Mouse (Mus musculus) neural tube, embryonic 12.5 days (tissue): ENCODE results near the gene Fubp1. TPM values are rescaled to one million over a fixed set of nuclear protein-coding genes. Genes with fewer than 3 reads are reported as not detected.

Source experiments
- ATAC-seq: fragments of 200-750 bp; cut with Nextera tagmentation; 2 replicates; pipeline ENCODE4 v1.8.0; 2017; ENCODE audit warnings: low read depth, mild to moderate bottlenecking, moderate TSS enrichment, moderate library complexity; ENCODE audit not compliant: low FRiP score
- H3K27ac ChIP-seq: fragments of 300-500 bp; sonication (generic); 2 replicates; pipeline ENCODE4 v1.5.1; 2016
- H3K27me3 ChIP-seq: fragments of 300-500 bp; sonication (generic); replicated peaks from 2 replicates; pipeline ENCODE4 v1.6.1; 2016; ENCODE audit warnings: mild to moderate bottlenecking
- H3K36me3 ChIP-seq: fragments of 300-500 bp; sonication (generic); 2 replicates; pipeline ENCODE4 v1.6.1; 2016; ENCODE audit warnings: mild to moderate bottlenecking
- H3K4me1 ChIP-seq: fragments of 300-500 bp; sonication (generic); 2 replicates; pipeline ENCODE4 v1.6.1; 2016
- H3K4me2 ChIP-seq: fragments of 300-500 bp; sonication (generic); replicated peaks from 2 replicates; pipeline ENCODE4 v1.6.1; 2016; ENCODE audit warnings: mild to moderate bottlenecking
- H3K4me3 ChIP-seq: fragments of 300-500 bp; sonication (generic); 2 replicates; pipeline ENCODE4 v1.5.1; 2016
- H3K9ac ChIP-seq: fragments of 300-500 bp; sonication (generic); 2 replicates; pipeline ENCODE4 v1.6.1; 2016; ENCODE audit warnings: mild to moderate bottlenecking
- H3K9me3 ChIP-seq: fragments of 300-500 bp; sonication (generic); 2 replicates; pipeline ENCODE4 v1.6.1; 2016; ENCODE audit warnings: mild to moderate bottlenecking
- WGBS: fragments of 180-500 bp; shearing (Covaris S2); methylation state at CpG from one replicate; pipeline ENCODE4 v1.1.7; 2016; 5-methylcytosine and 5-hydroxymethylcytosine counted together
- polyA plus RNA-seq: library from polyadenylated mRNA; unstranded; fragments of >200 nt; fragmentation: Nextera tagmentation; extraction: Ambion mirVana; gene quantifications from 2 replicates; pipeline ENCODE4 v1.2.1, GENCODE M21; 2016

Fubp1 gene
- polyA plus RNA-seq, 1 experiment from 2014 or later: 337 TPM

DNA sequence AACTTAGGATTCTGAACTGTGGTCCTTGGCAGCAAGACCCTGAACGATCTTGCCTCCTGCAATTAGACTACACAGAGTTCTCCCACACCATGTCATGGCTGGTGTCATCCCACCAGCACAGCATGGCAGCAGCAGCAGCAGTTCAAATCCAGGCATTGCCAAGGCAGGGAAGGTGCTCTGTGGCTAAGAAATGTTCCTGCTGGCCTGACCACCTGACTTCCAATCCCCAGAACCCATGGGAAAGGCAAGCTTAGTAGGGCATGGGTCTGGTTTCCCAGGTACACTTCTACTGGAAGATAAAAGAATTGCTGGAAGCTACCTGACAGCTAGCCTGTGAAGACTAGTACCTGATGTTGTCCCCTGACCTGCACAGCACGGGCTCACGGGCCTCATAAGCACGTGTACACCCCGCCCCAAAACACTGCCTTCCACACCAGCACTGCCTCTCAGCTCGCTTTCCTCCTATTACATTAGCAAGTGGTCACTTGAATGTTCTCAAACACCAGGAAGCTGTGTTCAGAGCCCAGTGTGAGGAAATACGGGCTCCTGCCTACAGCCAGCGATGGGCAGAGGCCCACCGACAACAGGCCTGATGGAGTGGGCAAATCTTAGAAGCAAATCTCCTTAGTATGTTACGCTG, 61.0 kb downstream of the Fubp1 start:
- H3K4me1 ChIP-seq: peaks cover 3% of the 10 kb centered on the region; the same call in 1 of the 2 replicates
- H3K4me3 ChIP-seq: no peak overlapping the region
- H3K9me3 ChIP-seq: no peaks in the 10 kb centered on the region
- H3K4me2 ChIP-seq: no peak overlapping the region
- H3K9ac ChIP-seq: no peak overlapping the region
- 94% methylated on average over 10 of the region's 10 CpGs for WGBS
- H3K36me3 ChIP-seq: peaks cover 3% of the 10 kb centered on the region; the same call in 1 of the 2 replicates
- ATAC-seq: no peak
- H3K27ac ChIP-seq: no peak overlapping the region
- H3K27me3 ChIP-seq: peaks cover 13% of the 10 kb centered on the region; the same call in 1 of the 2 replicates

DNA sequence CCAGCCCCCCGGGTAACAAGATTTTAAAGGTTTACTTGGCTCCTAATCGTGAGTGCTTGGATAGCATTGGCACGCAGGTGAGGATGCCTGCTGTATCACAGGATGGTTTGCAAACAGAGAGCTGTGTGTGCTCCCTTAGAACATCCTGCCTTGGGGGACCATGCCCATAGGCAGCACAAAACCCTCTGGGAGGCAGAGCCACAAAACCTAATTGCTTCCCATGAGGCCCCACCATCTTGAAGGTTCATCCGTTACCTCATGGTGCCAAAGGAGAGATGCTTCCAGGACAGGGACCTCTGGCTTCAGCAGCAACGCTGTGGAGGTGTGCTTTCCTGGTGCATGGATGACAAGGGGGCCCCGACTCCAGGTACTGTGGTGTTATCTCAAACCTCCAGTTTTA, 61.7 kb downstream of the Fubp1 start:
- no peak for ATAC-seq
- H3K4me2 ChIP-seq: no peak overlapping the region
- peaks cover 10% of the 10 kb centered on the region for H3K36me3 ChIP-seq
- H3K27ac ChIP-seq: no peak overlapping the region
- H3K27me3 ChIP-seq: peaks cover 9% of the 10 kb centered on the region; the same call in 1 of the 2 replicates
- 84% methylated on average over 6 of the region's 6 CpGs for WGBS
- H3K4me1 ChIP-seq: no peaks in the 10 kb centered on the region
- no peak overlapping the region for H3K9ac ChIP-seq
- no peak overlapping the region for H3K4me3 ChIP-seq
- H3K9me3 ChIP-seq: no peaks in the 10 kb centered on the region

GRCm38 (mm10) chr3:152272974-152273685, 62.9 kb downstream of the Fubp1 start:
- 0 out of 2 replicates have a peak, but pooled peaks cover 1% of the 10 kb centered on the region for H3K27me3 ChIP-seq
- no peak overlapping the region for H3K4me2 ChIP-seq
- no peak overlapping the region for H3K9ac ChIP-seq
- no peak overlapping the region for H3K27ac ChIP-seq
- WGBS: 74% methylated on average over 20 of the region's 20 CpGs
- H3K4me1 ChIP-seq: no peaks in the 10 kb centered on the region
- ATAC-seq: no peak
- no peaks in the 10 kb centered on the region for H3K9me3 ChIP-seq
- H3K36me3 ChIP-seq: peaks cover 10% of the 10 kb centered on the region
- no peak overlapping the region for H3K4me3 ChIP-seq

DNA sequence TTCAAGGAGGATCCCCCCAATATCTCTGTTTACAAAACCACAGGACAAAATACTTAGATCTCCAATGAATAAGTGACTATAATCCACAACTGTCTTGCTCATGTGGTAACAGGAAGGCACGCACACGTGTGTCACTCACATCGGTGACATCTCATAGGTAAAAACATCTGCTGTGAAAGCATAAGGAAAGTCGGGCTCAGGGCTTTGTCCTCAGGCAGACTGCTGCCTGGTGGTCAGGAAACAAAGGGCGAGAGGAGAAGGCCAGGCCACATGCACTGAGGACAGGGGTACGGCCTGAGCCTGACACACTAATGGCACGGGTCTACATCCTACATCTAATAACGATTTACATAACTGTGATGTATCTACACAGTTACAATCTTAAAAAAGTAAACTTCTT, 64.8 kb downstream of the Fubp1 start:
- 82% methylated on average over 8 of the region's 8 CpGs for WGBS
- Histone ChIP-seq H3K4me1 (no peaks in the 10 kb centered on the region), H3K9ac (no peak overlapping the region), H3K9me3 (no peaks in the 10 kb centered on the region), H3K4me2 (no peak overlapping the region), H3K36me3 (peaks cover 10% of the 10 kb centered on the region), H3K27ac (no peak overlapping the region), H3K27me3 (no peaks in the 10 kb centered on the region), H3K4me3 (no peak overlapping the region)
- ATAC-seq: no peak

DNA sequence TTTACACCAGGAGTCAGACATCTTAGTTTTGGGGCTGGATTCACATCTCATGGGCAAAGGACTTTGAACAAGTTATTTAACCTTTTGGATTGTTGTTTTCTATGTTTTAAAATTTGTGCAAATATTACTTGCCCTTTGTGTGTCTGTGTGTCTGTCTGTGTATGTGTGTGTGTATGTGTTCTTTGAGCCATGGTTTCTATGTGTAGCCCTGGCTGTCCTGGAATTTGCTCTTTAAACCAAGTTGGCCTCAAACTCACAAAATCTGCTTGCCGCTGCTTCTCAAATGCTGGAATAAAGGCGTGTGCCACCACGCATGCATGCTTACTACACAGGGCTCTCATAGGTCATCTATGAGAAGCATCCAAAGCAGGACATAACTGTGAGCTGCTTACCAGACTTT, 66.7 kb downstream of the Fubp1 start:
- WGBS: 98% methylated on average over 3 of the region's 3 CpGs
- Histone ChIP-seq H3K4me3 (no peak overlapping the region), H3K27me3 (no peaks in the 10 kb centered on the region), H3K4me2 (no peak overlapping the region), H3K27ac (no peak overlapping the region), H3K4me1 (no peaks in the 10 kb centered on the region), H3K9me3 (no peaks in the 10 kb centered on the region), H3K9ac (no peak overlapping the region), H3K36me3 (peaks cover 14% of the 10 kb centered on the region)
- no peak for ATAC-seq

- Histone ChIP-seq H3K4me2 (no peak overlapping the region), H3K36me3 (peaks cover 24% of the 10 kb centered on the region), H3K4me3 (no peak overlapping the region), H3K27me3 (no peaks in the 10 kb centered on the region), H3K27ac (no peak overlapping the region), H3K4me1 (no peaks in the 10 kb centered on the region), H3K9ac (no peak overlapping the region), H3K9me3 (no peaks in the 10 kb centered on the region)
- ATAC-seq: no peak
- WGBS: 92% methylated on average over 2 of the region's 2 CpGs
Observed at GRCm38 (mm10) chr3:152277912-152278311, 67.7 kb downstream of the Fubp1 start.

GRCm38 (mm10) chr3:152278431-152278830, 68.2 kb downstream of the Fubp1 start:
- H3K9me3 ChIP-seq: no peaks in the 10 kb centered on the region
- no peak overlapping the region for H3K4me3 ChIP-seq
- no peaks in the 10 kb centered on the region for H3K27me3 ChIP-seq
- H3K9ac ChIP-seq: no peak overlapping the region
- peaks cover 29% of the 10 kb centered on the region for H3K36me3 ChIP-seq
- no peak overlapping the region for H3K27ac ChIP-seq
- ATAC-seq: no peak
- 74% methylated on average over 2 of the region's 2 CpGs for WGBS
- H3K4me2 ChIP-seq: no peak overlapping the region
- no peaks in the 10 kb centered on the region for H3K4me1 ChIP-seq

DNA sequence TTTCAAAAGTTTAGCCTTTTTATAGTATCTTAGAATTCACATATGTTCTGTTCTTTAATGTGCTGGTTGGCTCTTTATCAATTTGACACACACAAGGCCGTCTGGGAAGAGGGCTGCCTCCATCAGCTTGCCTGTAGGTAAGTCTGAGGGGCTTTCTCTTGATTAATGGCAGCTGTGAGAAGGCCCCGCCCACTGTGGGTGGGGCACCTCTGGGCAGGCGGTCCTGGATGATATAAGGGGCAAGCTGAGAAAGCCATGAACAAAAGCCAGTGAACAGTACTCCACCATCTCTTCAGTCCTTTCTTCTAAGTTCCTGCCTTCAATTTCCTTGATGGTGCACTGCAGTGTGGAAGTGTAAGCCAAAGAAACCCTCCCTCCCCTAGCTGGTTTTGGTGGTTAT, 71.9 kb downstream of the Fubp1 start:
- Histone ChIP-seq H3K4me3 (no peak overlapping the region), H3K9ac (no peak overlapping the region), H3K27ac (no peak overlapping the region), H3K27me3 (no peaks in the 10 kb centered on the region), H3K36me3 (peaks cover 43% of the 10 kb centered on the region), H3K9me3 (no peaks in the 10 kb centered on the region), H3K4me2 (no peak overlapping the region), H3K4me1 (no peaks in the 10 kb centered on the region)
- ATAC-seq: no peak
- WGBS: 33% methylated on average over 3 of the region's 3 CpGs

- Histone ChIP-seq H3K9me3 (no peaks in the 10 kb centered on the region), H3K4me3 (no peak overlapping the region), H3K4me2 (no peak overlapping the region), H3K4me1 (no peaks in the 10 kb centered on the region), H3K27ac (no peak overlapping the region), H3K9ac (no peak overlapping the region), H3K36me3 (peaks cover 59% of the 10 kb centered on the region), H3K27me3 (no peaks in the 10 kb centered on the region)
- ATAC-seq: no peak
- WGBS: 90% methylated on average over 1 of the region's 1 CpGs
Observed at GRCm38 (mm10) chr3:152284306-152284705, 74.1 kb downstream of the Fubp1 start.

DNA sequence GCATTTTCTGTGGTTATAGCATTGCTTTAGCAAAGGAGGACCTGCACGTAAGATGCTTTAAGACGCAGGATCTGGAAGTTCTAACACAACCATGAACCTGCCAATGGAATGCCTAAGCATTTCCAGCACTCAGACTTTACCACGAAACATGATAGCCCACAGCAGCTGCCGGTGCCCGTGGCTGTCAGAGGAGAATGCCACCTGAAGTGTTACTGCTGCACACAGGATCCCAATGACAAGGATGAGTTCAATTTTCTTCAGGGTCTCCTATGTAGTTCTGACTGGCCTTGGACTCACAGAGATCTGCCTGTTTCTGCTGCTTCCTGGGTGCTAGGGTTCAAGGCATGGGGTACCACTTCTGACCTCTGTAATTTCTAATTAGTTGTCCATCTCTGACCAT, 74.5 kb downstream of the Fubp1 start:
- Histone ChIP-seq H3K4me1 (no peaks in the 10 kb centered on the region), H3K27me3 (no peaks in the 10 kb centered on the region), H3K4me3 (no peak overlapping the region), H3K27ac (no peak overlapping the region), H3K36me3 (peaks cover 59% of the 10 kb centered on the region), H3K4me2 (no peak overlapping the region), H3K9ac (no peak overlapping the region), H3K9me3 (no peaks in the 10 kb centered on the region)
- ATAC-seq: no peak
- 93% methylated on average over 5 of the region's 5 CpGs for WGBS
